Mouse (Mus musculus) central nervous system, embryonic 18 days (tissue): Measurements from ENCODE around the gene Rbm33. TPM values are rescaled to one million over a fixed set of nuclear protein-coding genes. Genes with fewer than 3 reads are reported as not detected.

Experiments used
- polyA plus RNA-seq: library from polyadenylated mRNA; depleted of rRNA; stranded (reverse); fragments of >200 nt; gene quantifications from 2 replicates; pipeline ENCODE4 v1.2.3, GENCODE M21; 2012; rRNA removed

The Rbm33 gene
- 47.3 and 54.8 TPM in 2 replicates for polyA plus RNA-seq

DNA sequence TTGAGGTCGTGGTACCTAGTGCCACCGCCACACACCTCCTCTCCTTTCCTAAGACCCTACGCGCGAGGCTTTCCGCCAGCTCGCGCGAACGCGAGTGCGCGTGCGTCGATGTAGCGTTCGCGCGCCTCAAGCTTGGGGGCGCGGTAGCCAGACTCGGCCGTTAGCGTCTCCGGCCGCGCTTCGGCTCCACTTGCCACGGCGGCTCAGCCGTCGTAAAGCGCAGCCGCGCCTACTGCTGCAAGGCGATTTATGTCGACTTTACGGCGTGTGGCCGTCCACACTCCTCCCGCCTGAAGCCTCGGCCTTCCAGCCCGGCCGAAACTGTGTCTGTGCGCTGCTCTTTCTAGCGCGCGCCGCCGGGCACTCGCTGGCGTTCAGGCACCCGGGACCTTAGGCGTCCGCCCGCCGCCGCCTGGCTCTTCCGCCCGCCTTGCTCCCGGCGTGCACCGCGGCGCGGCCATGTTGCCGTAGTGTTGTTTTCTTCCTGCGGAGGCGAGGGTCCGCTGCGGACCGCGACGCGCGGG, at the start of gene Rbm33:
Rbm33 (plus strand) TSS at position 400 of the 524 bp plus-strand sequence.

DNA sequence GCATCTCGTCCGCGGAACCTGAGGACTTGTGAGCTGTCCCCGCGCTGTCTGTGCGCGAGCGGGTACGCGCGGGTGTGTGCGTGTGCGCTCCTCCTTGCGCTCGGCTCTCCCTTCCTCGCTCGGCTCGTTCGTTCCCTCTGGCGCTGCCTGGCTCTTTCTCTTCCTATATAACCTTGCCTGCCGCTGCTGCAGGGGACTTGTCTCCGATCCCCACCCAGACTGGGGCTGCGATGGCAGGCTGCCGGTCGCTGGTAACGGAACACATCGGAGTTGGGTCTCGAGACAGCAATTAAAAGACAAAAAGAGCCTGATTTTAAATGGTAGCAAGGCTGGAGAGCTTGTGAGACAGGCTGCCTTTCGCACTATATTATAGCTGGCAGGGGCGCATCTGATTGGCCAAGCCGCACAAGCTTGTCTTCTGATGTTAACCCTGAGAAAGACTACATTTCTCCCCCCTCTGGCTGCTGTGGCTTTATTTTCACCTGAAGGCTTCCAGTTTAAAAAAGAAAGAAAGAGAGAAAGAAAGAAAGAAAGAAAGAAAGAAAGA, 149.9 kb downstream of the Rbm33 start, which contains the start of gene Shh:
Shh (minus strand) TSS at position 497 of the 547 bp plus-strand sequence.

Other genes starting within 250 kb of the Rbm33 start
- 84.6 and 92.1 TPM in 2 replicates for gene Insig1, start 245.8 kb upstream of the Rbm33 start, polyA plus RNA-seq
- 7.7 and 8.4 TPM in 2 replicates for gene En2, start 151.4 kb upstream of the Rbm33 start, polyA plus RNA-seq
- gene Cnpy1, start 71.3 kb upstream of the Rbm33 start, polyA plus RNA-seq = 12.8 and 22.2 TPM in 2 replicates
- 2.2 and 2.6 TPM in 2 replicates for gene Shh, start 150.1 kb downstream of the Rbm33 start, polyA plus RNA-seq